Mouse (Mus musculus): ENCODE results near the gene Tcte2.

DNA sequence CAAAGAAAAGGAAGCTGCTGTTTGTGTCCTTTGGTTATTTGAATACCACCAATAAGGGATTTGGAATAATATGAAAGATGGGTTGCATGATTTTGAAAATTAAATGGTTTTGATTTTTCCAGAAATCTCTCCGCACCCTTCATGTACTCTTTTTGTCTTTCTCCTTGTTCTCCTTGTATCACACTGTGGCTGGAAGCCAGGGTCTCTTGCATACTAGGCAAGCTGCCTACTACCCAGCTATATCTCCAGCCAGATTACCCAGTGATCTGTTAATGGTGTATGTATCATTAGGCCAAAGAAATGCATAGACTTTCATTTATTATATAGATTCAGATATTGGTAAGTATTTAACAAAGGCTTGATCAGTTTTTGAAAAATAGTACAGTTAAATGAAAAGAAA lies 44.4 kb upstream of the Tcte2 start:
- TF ChIP-seq CTCF (IDR thresholded peaks at IDR 0.05) (no peak), EP300 (IDR thresholded peaks at IDR 0.05) (no peak)
